Mouse (Mus musculus) WW6 (cell line): ENCODE measurements around the gene Lrmda.

Experiments
- DNase-seq: peaks from one replicate; pipeline ENCODE4 v3.0.0-alpha.2; 2013; ENCODE audit warnings: low read depth, low spot score

The Lrmda gene

GRCm38 (mm10) chr14:22413220-22413619 is 393.7 kb downstream of the Lrmda start:
- no peak for DNase-seq

GRCm38 (mm10) chr14:22417706-22418105 is 398.2 kb downstream of the Lrmda start:
- DNase-seq = no peak

- DNase-seq = no peak
These were observed 402.2 kb downstream of the Lrmda start for GRCm38 (mm10) chr14:22421668-22422067.

- DNase-seq = no peak
These were observed 405.6 kb downstream of the Lrmda start for GRCm38 (mm10) chr14:22425018-22425534.

- no peak for DNase-seq
These were observed 415.9 kb downstream of the Lrmda start for GRCm38 (mm10) chr14:22435441-22435840.

- no peak for DNase-seq
These were observed 416.4 kb downstream of the Lrmda start for GRCm38 (mm10) chr14:22435860-22436377.

- no peak for DNase-seq
These were observed 421.0 kb downstream of the Lrmda start for GRCm38 (mm10) chr14:22440341-22440999.

GRCm38 (mm10) chr14:22441859-22442447 is 422.4 kb downstream of the Lrmda start:
- no peak for DNase-seq

GRCm38 (mm10) chr14:22442719-22443118 is 423.2 kb downstream of the Lrmda start:
- DNase-seq = no peak

GRCm38 (mm10) chr14:22444541-22444940 is 425.0 kb downstream of the Lrmda start:
- DNase-seq = no peak

- no peak for DNase-seq
These were observed 425.8 kb downstream of the Lrmda start for GRCm38 (mm10) chr14:22445161-22445821.

GRCm38 (mm10) chr14:22445841-22446570 is 426.5 kb downstream of the Lrmda start:
- no peak for DNase-seq

GRCm38 (mm10) chr14:22451603-22452002 is 432.1 kb downstream of the Lrmda start:
- DNase-seq = no peak

- no peak for DNase-seq
These were observed 444.8 kb downstream of the Lrmda start for GRCm38 (mm10) chr14:22464314-22464713.

GRCm38 (mm10) chr14:22471041-22471440 is 451.5 kb downstream of the Lrmda start:
- no peak for DNase-seq

- DNase-seq = no peak
These were observed 453.9 kb downstream of the Lrmda start for GRCm38 (mm10) chr14:22473451-22473850.

- DNase-seq = no peak
These were observed 454.5 kb downstream of the Lrmda start for GRCm38 (mm10) chr14:22473991-22474390.

GRCm38 (mm10) chr14:22493326-22493725 is 473.8 kb downstream of the Lrmda start:
- DNase-seq = no peak

- DNase-seq = no peak
These were observed 474.8 kb downstream of the Lrmda start for GRCm38 (mm10) chr14:22494290-22494689.

- DNase-seq = no peak
These were observed 475.4 kb downstream of the Lrmda start for GRCm38 (mm10) chr14:22494866-22495265.

- no peak for DNase-seq
These were observed 475.8 kb downstream of the Lrmda start for GRCm38 (mm10) chr14:22495286-22495685.

- no peak for DNase-seq
These were observed 478.2 kb downstream of the Lrmda start for GRCm38 (mm10) chr14:22497636-22498131.
